Mouse (Mus musculus) embryo, embryonic 11 days (tissue): Measurements from ENCODE around the gene Cuedc2.

Experiments used
- DNase-seq: peaks from one replicate; pipeline ENCODE4 v3.0.0-alpha.2; 2015

The Cuedc2 gene

DNA sequence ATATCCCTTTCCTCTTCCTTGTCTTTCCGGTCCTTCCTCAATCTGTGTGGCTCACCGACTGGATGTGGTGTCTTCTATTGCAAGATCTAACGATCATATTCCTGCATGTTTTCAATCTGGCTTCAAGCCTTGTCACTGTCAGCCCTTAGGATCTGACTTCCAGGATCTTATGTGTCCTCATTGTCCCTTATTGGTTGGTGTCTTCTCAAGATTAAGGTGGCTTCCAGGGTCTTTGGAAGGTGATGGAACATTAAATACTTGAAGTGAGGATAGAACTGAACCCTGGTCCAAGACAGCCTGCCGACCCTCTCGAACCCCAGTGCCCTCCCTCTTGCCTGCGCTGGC is 412 bp upstream of the Cuedc2 start:
- DNase-seq, result no peak

- no peak for DNase-seq
Observed at GRCm38 (mm10) chr19:46337719-46338330, 677 bp downstream of the Cuedc2 start.

DNA sequence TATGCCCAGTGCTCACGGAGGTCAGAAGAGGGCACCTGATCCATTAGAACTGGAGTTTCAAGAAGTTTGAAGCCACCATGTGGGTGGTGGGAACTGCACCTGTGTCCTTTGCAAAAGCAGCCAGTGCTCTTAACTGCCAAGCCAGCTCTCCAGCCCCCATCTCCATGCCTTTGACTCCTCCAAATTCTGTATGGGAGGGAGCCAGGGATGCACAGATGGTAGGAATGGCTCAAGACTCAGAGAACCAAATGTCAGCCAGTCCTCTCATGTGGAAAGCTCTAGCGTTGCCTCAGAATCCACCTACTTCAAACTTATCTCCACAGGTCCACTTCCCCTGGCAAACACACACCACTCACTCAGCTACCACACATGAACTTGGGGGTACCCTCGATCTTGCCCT is 4.6 kb downstream of the Cuedc2 start:
- DNase-seq, result no peak

- DNase-seq, result peak; percentile 19
Observed at GRCm38 (mm10) chr19:46332721-46333339, 5.7 kb downstream of the Cuedc2 start.

DNA sequence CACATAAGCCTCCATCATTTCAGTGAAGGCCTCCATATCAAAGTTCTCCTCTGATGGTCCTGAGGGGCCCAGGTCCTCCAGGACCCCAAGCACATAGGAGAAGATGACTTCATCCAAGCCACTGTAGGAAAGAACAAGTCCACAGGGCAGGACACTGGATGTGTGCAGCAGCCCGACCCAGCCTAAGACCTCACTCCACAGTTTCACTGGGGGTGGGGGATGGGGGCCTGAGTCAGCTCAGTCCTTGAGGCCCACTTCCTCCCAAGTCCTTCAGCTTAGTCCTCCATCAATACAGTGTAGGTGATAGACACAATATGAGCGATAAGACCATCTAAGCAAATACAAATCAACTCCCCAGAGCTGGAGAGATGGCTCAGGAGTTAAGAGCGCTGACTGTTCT is 6.6 kb downstream of the Cuedc2 start:
- no peak for DNase-seq

GRCm38 (mm10) chr19:46331326-46331725 is 7.2 kb downstream of the Cuedc2 start:
- DNase-seq, result no peak

- no peak for DNase-seq
Observed at GRCm38 (mm10) chr19:46330696-46331095, 7.8 kb downstream of the Cuedc2 start.

- DNase-seq, result peak; percentile 88
Observed at GRCm38 (mm10) chr19:46329951-46330350, 8.6 kb downstream of the Cuedc2 start.

DNA sequence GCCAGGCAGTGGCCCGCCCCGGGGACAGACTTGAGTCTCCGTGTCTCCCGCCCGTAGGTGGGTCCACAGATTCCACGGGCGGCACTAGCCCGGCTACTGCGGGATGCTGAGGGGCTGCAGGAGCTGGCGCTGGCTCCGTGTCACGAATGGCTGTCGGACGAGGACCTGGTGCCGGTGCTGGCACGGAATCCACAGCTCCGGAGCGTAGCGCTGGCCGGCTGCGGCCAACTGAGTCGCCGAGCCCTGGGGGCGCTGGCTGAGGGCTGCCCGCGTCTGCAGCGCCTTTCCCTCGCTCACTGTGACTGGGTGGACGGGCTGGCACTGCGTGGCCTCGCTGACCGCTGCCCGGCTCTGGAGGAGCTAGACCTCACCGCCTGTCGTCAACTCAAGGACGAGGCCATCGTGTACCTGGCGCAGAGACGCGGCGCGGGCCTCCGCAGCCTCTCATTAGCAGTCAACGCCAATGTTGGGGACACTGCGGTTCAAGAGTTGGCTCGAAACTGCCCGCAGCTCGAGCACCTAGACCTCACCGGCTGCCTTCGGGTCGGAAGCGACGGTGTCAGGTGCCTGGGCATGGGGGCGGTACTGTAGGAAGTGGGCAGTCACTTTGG is 9.4 kb downstream of the Cuedc2 start:
- no peak for DNase-seq

DNA sequence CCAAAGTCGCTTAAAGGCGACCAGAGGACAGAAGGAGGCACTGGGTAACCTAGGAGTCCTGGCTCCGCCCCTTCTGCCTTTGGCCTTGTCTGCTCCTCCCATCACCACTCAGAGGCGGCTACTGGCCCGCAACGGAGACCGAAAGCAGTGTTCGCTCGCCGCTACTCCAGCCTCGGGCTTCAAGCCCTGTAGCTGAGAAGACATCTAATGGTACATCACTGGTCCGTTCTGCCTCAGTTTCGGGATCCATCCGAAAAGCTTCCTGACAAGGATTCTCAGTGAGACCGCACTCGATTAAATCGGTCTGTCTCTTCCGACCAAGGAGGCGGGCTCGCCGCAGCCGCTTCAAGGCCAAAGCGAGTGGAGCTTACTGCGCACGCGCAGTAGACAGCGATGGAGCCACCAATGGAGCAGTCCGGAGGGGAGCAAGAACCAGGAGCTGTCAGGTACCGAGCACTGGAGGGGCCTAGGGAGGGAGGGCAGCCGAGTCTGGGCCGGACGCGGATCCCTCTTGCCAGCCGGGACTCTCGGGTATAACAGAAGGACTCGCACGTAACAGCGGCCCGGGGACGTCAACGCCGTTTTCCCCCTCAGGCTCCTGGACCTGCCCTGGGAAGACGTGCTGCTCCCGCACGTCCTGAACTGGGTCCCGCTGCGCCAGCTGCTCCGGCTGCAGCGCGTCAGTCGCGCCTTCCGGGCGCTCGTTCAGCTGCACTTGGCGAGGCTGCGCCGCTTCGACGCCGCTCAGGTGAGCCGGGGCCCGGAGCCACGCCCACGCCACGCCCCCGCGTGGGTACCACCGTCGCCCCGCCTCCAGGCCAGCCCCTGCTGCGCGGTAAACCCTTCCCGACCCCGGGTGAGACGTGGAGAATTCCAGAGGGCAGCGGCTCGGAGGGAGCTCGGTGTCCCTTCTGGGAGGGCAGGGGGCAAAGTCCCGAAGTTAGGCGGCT is 10.1 kb downstream of the Cuedc2 start, which contains the start of gene Fbxl15:
Gene Fbxl15 (plus strand): TSS at position 104 of the 950 bp plus-strand sequence.
- peak; percentile 96 for DNase-seq

DNA sequence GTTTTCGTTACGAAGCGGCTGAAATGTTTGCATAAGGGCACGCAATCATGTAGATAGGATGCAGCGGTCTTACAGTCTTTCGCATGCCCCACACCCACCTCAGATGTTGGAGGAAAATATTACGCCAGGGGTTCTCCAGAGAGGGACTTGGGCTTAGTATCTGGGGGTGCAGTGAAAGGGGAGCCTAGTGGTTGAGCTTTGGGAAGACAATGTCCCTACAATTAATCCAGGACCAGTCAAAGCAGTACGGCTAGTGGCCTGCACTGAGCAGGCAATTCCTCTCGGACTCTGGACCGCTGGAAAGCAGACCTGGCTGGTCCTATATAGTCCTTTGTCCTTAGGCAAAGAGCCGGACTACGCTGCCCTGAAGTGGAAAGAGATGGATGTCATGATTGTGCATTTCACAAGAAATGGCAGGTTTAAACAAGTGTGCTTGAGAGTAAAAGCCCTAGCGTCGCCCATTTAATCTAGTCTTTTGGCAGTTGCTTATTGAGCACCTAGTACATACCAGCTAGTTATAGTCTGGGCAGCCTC is 10.9 kb downstream of the Cuedc2 start:
- no peak for DNase-seq

GRCm38 (mm10) chr19:46326756-46327305 is 11.7 kb downstream of the Cuedc2 start, which contains the start of gene Psd:
Gene Psd, minus strand, starts transcription at chr19:46327156.
- peak; percentile 74 for DNase-seq

GRCm38 (mm10) chr19:46326019-46326755 is 12.3 kb downstream of the Cuedc2 start:
- DNase-seq, result no peak

GRCm38 (mm10) chr19:46324918-46325317 is 13.6 kb downstream of the Cuedc2 start:
- no peak for DNase-seq

DNA sequence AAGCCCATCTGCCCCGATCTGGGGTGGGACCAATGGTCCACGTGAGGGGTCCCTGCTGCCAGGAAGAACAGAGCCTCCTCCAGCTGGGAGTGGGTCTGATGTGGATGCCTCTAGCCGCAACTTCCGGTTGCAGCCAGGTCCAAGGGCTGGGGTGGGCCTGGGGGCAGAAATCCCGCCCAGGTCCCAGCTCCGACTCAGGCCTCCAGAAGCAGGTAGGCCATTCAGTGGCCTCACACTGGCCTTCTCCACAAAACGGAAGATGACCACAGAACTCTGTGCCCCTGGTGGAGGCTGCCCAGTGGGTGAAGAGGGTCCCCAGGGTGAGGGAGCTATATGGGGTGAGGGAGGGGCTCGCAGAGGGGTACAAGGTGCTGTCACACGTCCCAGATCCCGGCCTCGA is 14.1 kb downstream of the Cuedc2 start:
- DNase-seq, result no peak

- no peak for DNase-seq
Observed at GRCm38 (mm10) chr19:46323716-46324115, 14.8 kb downstream of the Cuedc2 start.

GRCm38 (mm10) chr19:46322996-46323572 is 15.4 kb downstream of the Cuedc2 start:
- DNase-seq, result no peak

- DNase-seq, result no peak
Observed at GRCm38 (mm10) chr19:46322144-46322995, 16.1 kb downstream of the Cuedc2 start.

GRCm38 (mm10) chr19:46321101-46321943 is 17.2 kb downstream of the Cuedc2 start:
- DNase-seq, result peak; percentile 77
